Mouse (Mus musculus) lung, postnatal 10 days (tissue): ENCODE results near the gene Fhl4.

Experiments
- DNase-seq: peaks from one replicate; pipeline ENCODE4 v3.0.0; 2021

Gene Fhl4

GRCm38 (mm10) chr10:85102247-85103084, at the start of gene Fhl4, which contains the start of gene Tmem263:
Fhl4 (minus strand) TSS chr10:85102495.
Tmem263 (plus strand) TSS chr10:85102627.
- DNase-seq: peak; percentile 90

DNA sequence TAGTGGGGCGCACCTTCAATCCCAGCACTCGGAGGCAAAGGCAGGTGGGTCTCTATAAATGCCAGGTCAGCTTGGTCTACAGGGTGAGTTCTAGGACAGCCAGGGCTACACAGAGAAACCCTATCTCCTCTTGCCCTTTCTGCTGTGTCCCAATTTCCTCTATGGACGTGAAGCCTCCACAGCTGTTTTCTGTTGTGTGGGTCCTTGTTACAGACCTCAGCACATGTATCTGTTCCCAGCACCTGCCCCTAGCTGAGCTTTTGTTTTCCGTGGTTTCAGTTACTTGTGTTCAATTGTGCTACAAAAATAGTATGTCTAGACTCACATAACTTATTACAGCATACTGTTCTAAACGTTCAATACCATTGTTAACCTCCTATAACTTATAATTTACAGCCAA, 46.9 kb upstream of the Fhl4 start:
- no peak for DNase-seq

- DNase-seq: no peak
Measured at GRCm38 (mm10) chr10:85146282-85146681, 44.0 kb upstream of the Fhl4 start.

DNA sequence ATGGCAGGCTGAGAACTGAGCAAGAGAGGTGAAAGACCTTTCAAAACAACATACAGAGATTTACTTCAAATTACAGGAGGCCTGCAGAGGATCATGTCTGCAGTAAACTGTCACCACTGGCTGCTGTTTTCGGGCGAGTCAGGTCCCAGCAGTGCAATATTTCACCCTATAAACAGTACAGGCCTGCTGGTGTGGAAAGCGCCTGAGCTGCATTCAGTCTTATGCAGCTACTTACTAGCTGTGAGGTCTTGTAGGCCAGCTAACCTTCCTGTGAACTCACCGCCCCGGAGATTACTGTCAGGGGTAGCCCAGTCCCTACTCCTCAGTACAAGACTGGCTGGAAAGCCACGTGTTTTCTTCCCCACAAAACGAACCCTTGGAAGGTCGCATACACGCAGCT, 39.2 kb upstream of the Fhl4 start:
- no peak for DNase-seq

- DNase-seq: no peak
Measured at GRCm38 (mm10) chr10:85136573-85136972, 34.3 kb upstream of the Fhl4 start.

DNA sequence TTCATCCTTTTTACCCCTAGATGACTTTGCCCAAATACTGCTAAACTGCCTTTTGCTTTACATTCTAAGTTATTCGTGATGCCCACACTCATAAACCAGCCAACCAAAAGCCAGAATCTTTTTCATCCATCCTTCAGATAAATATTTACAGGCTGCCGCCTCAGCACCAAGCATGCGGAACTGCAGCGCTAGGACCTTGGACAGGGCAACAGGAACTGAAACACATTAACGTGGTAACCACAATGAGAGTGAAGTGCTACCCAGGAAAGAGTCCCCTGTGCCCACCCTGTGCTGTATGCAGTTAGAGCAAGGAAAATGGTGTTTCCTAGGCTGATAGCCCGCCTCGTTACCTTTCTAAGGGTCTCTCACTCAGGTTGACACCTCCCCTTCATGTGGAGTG, 26.2 kb upstream of the Fhl4 start:
- peak; percentile 39 for DNase-seq

GRCm38 (mm10) chr10:85127395-85128287, 25.3 kb upstream of the Fhl4 start, which contains the start of gene Mterf2:
Mterf2 (minus strand) TSS chr10:85128027.
- peak; percentile 97 for DNase-seq

GRCm38 (mm10) chr10:85125184-85125583, 22.9 kb upstream of the Fhl4 start:
- DNase-seq: no peak

- DNase-seq: no peak
Measured at GRCm38 (mm10) chr10:85114409-85114808, 12.1 kb upstream of the Fhl4 start.

GRCm38 (mm10) chr10:85103085-85103885, 990 bp upstream of the Fhl4 start:
- DNase-seq: peak; percentile 42

DNA sequence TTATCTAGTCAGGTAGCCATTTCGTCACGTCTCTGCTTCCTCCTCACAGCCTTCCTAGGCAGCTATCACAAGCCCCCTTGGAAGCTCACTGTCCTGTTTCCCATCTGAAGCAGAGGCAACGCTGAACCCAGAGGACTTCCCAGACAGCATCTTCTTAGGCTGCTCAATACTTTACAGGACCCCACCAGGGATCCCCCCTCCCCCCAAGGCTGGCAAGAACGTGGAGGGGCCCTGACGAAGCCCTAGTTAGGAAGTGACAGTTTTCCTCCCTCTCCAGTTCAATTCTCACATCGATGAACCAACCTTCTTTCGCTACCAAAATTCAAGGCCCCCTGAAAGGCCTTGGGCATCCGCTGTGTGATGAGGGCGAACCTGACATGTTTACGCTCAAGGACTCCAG, 454 bp downstream of the Fhl4 start:
- peak; percentile 32 for DNase-seq

- no peak for DNase-seq
Measured at GRCm38 (mm10) chr10:85071605-85072152, 30.6 kb downstream of the Fhl4 start.

GRCm38 (mm10) chr10:85054876-85055275, 47.4 kb downstream of the Fhl4 start:
- DNase-seq: no peak

DNA sequence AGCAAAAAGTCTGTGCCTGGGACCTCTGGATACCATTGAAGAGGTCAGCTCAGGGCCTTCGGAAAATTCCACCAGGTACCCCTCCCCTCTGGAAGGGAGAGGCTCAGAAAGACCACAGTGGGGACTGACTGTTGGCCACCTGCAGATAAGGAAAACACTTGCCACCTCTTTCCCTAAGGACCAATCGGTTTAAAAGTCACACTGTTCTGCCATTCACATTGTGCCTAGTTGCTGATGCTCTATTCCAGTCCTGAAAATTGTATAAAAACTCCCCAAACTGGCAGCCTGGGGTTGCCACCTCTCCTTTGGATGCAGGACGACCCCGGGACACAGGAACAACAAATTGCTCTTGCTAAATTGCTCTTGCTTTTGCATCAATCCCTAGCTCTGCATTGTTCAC, 49.8 kb downstream of the Fhl4 start:
- DNase-seq: no peak

- no peak for DNase-seq
Measured at GRCm38 (mm10) chr10:85050668-85051208, 51.6 kb downstream of the Fhl4 start.

DNA sequence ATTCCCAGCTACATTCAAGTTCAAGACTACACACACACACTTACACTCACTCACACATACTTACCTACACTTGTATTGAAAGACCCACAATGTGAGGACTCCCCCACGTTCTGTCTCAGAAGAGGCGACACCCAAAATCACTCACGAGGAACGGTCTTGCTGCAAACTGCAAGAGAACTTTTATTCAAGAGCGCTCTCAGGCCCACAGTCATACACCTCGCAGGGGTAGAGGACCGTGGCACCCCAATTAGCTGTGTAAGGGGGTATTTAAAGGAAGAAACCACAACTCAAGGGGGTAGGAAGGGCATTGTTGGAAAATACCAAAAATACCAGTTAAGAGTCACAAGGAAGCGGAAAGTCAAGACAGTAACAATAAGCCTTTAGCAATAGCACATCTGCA, 54.3 kb downstream of the Fhl4 start:
- DNase-seq: no peak

- DNase-seq: peak; percentile 41
Measured at GRCm38 (mm10) chr10:85046585-85046984, 55.7 kb downstream of the Fhl4 start.
